Mouse (Mus musculus) heart, adult 9 months (tissue): ENCODE data around the gene Rps11.
"Not testable (repeated sequence)": the region's sequence is repeated elsewhere in the genome, so short reads cannot be mapped to it uniquely, and the experiment has no call there.

Experiments used
- DNase-seq, 2 experiments: peaks; one replicate each; pipeline ENCODE4 v3.0.0; 2022; ENCODE audit warnings: low spot score in 2 of 2

Gene Rps11

GRCm38 (mm10) chr7:45110089-45110488 lies 14.2 kb downstream of the Rps11 start:
- not testable (repeated sequence) for DNase-seq

GRCm38 (mm10) chr7:45107052-45107645 lies 17.1 kb downstream of the Rps11 start:
- DNase-seq, result no peak

GRCm38 (mm10) chr7:45106441-45106840 lies 17.8 kb downstream of the Rps11 start:
- DNase-seq, result no peak

GRCm38 (mm10) chr7:45105491-45105890 lies 18.7 kb downstream of the Rps11 start:
- no peak for DNase-seq

- no peak for DNase-seq
Measured at GRCm38 (mm10) chr7:45104941-45105340, 19.3 kb downstream of the Rps11 start.

- DNase-seq, result peak; percentile 98 to 99
Measured at GRCm38 (mm10) chr7:45103652-45104180, 20.5 kb downstream of the Rps11 start, which contains the start of gene Fcgrt. Gene Fcgrt, minus strand, starts transcription at chr7:45103851.

- peak in 1 of 2 experiments; percentile 74 for DNase-seq
Measured at GRCm38 (mm10) chr7:45102940-45103585, 21.2 kb downstream of the Rps11 start.

GRCm38 (mm10) chr7:45102441-45102840 lies 21.8 kb downstream of the Rps11 start:
- no peak for DNase-seq

- DNase-seq, result no peak
Measured at GRCm38 (mm10) chr7:45100046-45100445, 24.2 kb downstream of the Rps11 start.

- no peak for DNase-seq
Measured at GRCm38 (mm10) chr7:45098541-45099240, 25.5 kb downstream of the Rps11 start.

- DNase-seq, result peak in 1 of 2 experiments; percentile 63
Measured at GRCm38 (mm10) chr7:45097479-45097878, 26.8 kb downstream of the Rps11 start.

- not testable (repeated sequence) for DNase-seq
Measured at GRCm38 (mm10) chr7:45095965-45096364, 28.3 kb downstream of the Rps11 start.

- DNase-seq, result peak; percentile 41 to 49
Measured at GRCm38 (mm10) chr7:45095367-45095766, 28.9 kb downstream of the Rps11 start.

- DNase-seq, result no peak
Measured at GRCm38 (mm10) chr7:45094121-45094520, 30.1 kb downstream of the Rps11 start.

- DNase-seq, result no peak
Measured at GRCm38 (mm10) chr7:45093516-45093905, 30.7 kb downstream of the Rps11 start.

GRCm38 (mm10) chr7:45092828-45093515 lies 31.3 kb downstream of the Rps11 start:
- no peak for DNase-seq

GRCm38 (mm10) chr7:45092048-45092447 lies 32.2 kb downstream of the Rps11 start, which contains the start of gene Rcn3:
Gene Rcn3, minus strand, starts transcription at chr7:45092221.
- DNase-seq, result peak; percentile 85 to 89

- peak in 1 of 2 experiments; percentile 46 for DNase-seq
Measured at GRCm38 (mm10) chr7:45091001-45091990, 32.9 kb downstream of the Rps11 start.

GRCm38 (mm10) chr7:45090251-45090977 lies 33.8 kb downstream of the Rps11 start:
- DNase-seq, result no peak

GRCm38 (mm10) chr7:45088597-45088996 lies 35.6 kb downstream of the Rps11 start:
- no peak for DNase-seq
